Mouse (Mus musculus) testis, adult 2 months (tissue): ENCODE measurements around the gene Phf2. TPM values are rescaled to one million over a fixed set of nuclear protein-coding genes. Genes with fewer than 3 reads are reported as not detected.

Experiments
- H3K27ac ChIP-seq: fragments of 200-500 bp; 2 replicates; pipeline ENCODE4 v1.5.1; 2012; ENCODE audit warnings: low read depth, low read length; ENCODE audit not compliant: control insufficient read depth, insufficient read depth
- H3K27me3 ChIP-seq: fragments of 200-500 bp; 2 replicates; pipeline ENCODE4 v1.6.1; 2012; ENCODE audit warnings: mild to moderate bottlenecking, low read length, moderate library complexity; ENCODE audit not compliant: control insufficient read depth, insufficient read depth
- H3K36me3 ChIP-seq: fragments of 200-500 bp; 2 replicates; pipeline ENCODE4 v1.6.1; 2012; ENCODE audit warnings: mild to moderate bottlenecking, low read length; ENCODE audit not compliant: control insufficient read depth, insufficient read depth
- H3K4me1 ChIP-seq: fragments of 200-500 bp; 2 replicates; pipeline ENCODE4 v1.6.1; 2012; ENCODE audit warnings: low read length; ENCODE audit not compliant: control insufficient read depth, insufficient read depth
- H3K4me3 ChIP-seq: fragments of 200-500 bp; 2 replicates; pipeline ENCODE4 v1.5.1; 2012; ENCODE audit warnings: low read depth, mild to moderate bottlenecking, low read length, moderate library complexity, mixed read lengths; ENCODE audit not compliant: control insufficient read depth
- CTCF ChIP-seq: fragments of 200-500 bp; IDR thresholded peaks from 2 replicates; pipeline ENCODE4 v1.5.1; 2012; ENCODE audit warnings: low read depth, mild to moderate bottlenecking, inconsistent platforms, low read length, moderate library complexity; ENCODE audit not compliant: control insufficient read depth, insufficient read depth, insufficient replicate concordance
- POLR2A ChIP-seq: fragments of 200-500 bp; IDR thresholded peaks from 2 replicates; pipeline ENCODE4 v1.6.1; 2012; ENCODE audit warnings: low read depth, mild to moderate bottlenecking, inconsistent platforms, low read length, moderate library complexity; ENCODE audit not compliant: control insufficient read depth
- polyA plus RNA-seq: library from polyadenylated mRNA; depleted of rRNA; stranded (reverse); fragments of >200 nt; gene quantifications from 2 replicates; pipeline ENCODE4 v1.2.3, GENCODE M21; 2012

Gene Phf2
- polyA plus RNA-seq, 1 experiment = 21.0 TPM

GRCm38 (mm10) chr13:48869950-48870770, 759 bp downstream of the Phf2 start:
- peak overlapping the region; percentile 89 for H3K4me3 ChIP-seq
- H3K27ac ChIP-seq = no peak overlapping the region
- no peaks in the 10 kb centered on the region for H3K27me3 ChIP-seq
- H3K4me1 ChIP-seq = peaks cover 10% of the 10 kb centered on the region
- no peaks in the 10 kb centered on the region for H3K36me3 ChIP-seq
- TF ChIP-seq CTCF (no peak), POLR2A (no peak)

GRCm38 (mm10) chr13:48869600-48869949, 1.3 kb downstream of the Phf2 start:
- Histone ChIP-seq H3K4me3 (peak overlapping the region; percentile 89), H3K36me3 (no peaks in the 10 kb centered on the region), H3K4me1 (peaks cover 10% of the 10 kb centered on the region), H3K27me3 (no peaks in the 10 kb centered on the region), H3K27ac (no peak overlapping the region)
- TF ChIP-seq POLR2A = no peak
- TF ChIP-seq CTCF = no peak

- peaks cover 10% of the 10 kb centered on the region for H3K4me1 ChIP-seq
- H3K4me3 ChIP-seq = no peak overlapping the region
- no peak overlapping the region for H3K27ac ChIP-seq
- TF ChIP-seq CTCF (no peak), POLR2A (no peak)
- H3K36me3 ChIP-seq = no peaks in the 10 kb centered on the region
- no peaks in the 10 kb centered on the region for H3K27me3 ChIP-seq
These were observed 1.8 kb downstream of the Phf2 start for GRCm38 (mm10) chr13:48869088-48869487.

GRCm38 (mm10) chr13:48864673-48865356, 6.1 kb downstream of the Phf2 start:
- H3K27ac ChIP-seq = no peak overlapping the region
- TF ChIP-seq POLR2A = no peak
- TF ChIP-seq CTCF = no peak
- H3K36me3 ChIP-seq = no peaks in the 10 kb centered on the region
- H3K4me3 ChIP-seq = no peak overlapping the region
- H3K4me1 ChIP-seq = peaks cover 4% of the 10 kb centered on the region
- no peaks in the 10 kb centered on the region for H3K27me3 ChIP-seq

- no peak for TF ChIP-seq POLR2A
- no peak for TF ChIP-seq CTCF
- Histone ChIP-seq H3K27me3 (no peaks in the 10 kb centered on the region), H3K36me3 (no peaks in the 10 kb centered on the region), H3K27ac (no peak overlapping the region), H3K4me1 (no peaks in the 10 kb centered on the region; the same call in 1 of the 2 replicates), H3K4me3 (no peak overlapping the region)
These were observed 7.4 kb downstream of the Phf2 start for GRCm38 (mm10) chr13:48863556-48863955.

GRCm38 (mm10) chr13:48861913-48862312, 9.0 kb downstream of the Phf2 start:
- TF ChIP-seq POLR2A (no peak), CTCF (no peak)
- Histone ChIP-seq H3K4me1 (no peaks in the 10 kb centered on the region; the same call in 1 of the 2 replicates), H3K27me3 (no peaks in the 10 kb centered on the region), H3K4me3 (no peak overlapping the region), H3K36me3 (no peaks in the 10 kb centered on the region), H3K27ac (no peak overlapping the region)

GRCm38 (mm10) chr13:48858779-48859178, 12.1 kb downstream of the Phf2 start:
- no peak overlapping the region for H3K27ac ChIP-seq
- no peak overlapping the region for H3K4me3 ChIP-seq
- TF ChIP-seq POLR2A (no peak), CTCF (no peak)
- no peaks in the 10 kb centered on the region for H3K27me3 ChIP-seq
- no peaks in the 10 kb centered on the region for H3K36me3 ChIP-seq
- H3K4me1 ChIP-seq = no peaks in the 10 kb centered on the region; the same call in 1 of the 2 replicates
